Mouse (Mus musculus) midbrain, embryonic 11.5 days (tissue): ENCODE results near the gene Ppp1r11. TPM values are rescaled to one million over a fixed set of nuclear protein-coding genes. Genes with fewer than 3 reads are reported as not detected.

ENCODE experiments used
- ATAC-seq: fragments of 200-750 bp; cut with Nextera tagmentation; 2 replicates; pipeline ENCODE4 v1.8.0; 2017; ENCODE audit warnings: moderate TSS enrichment, moderate library complexity; ENCODE audit not compliant: low FRiP score
- DNase-seq: peaks from one replicate; pipeline ENCODE4 v3.0.0; 2015; ENCODE audit warnings: low spot score; ENCODE audit errors: missing footprints
- H3K27ac ChIP-seq: fragments of 300-500 bp; sonication (generic); 2 replicates; pipeline ENCODE4 v1.5.1; 2014; ENCODE audit warnings: low read depth, low read length
- H3K27me3 ChIP-seq: fragments of 300-500 bp; sonication (generic); 2 replicates; pipeline ENCODE4 v1.6.1; 2014; ENCODE audit warnings: mild to moderate bottlenecking, low read length, moderate library complexity, mixed read lengths; ENCODE audit not compliant: control insufficient read depth, insufficient read depth
- H3K36me3 ChIP-seq: fragments of 300-500 bp; sonication (generic); 2 replicates; pipeline ENCODE4 v1.6.1; 2014; ENCODE audit warnings: mild to moderate bottlenecking, low read length, moderate library complexity, mixed read lengths; ENCODE audit not compliant: control insufficient read depth, insufficient read depth
- H3K4me1 ChIP-seq: fragments of 300-500 bp; sonication (generic); 2 replicates; pipeline ENCODE4 v1.6.1; 2014; ENCODE audit warnings: low read length; ENCODE audit not compliant: control insufficient read depth, insufficient read depth
- H3K4me2 ChIP-seq: fragments of 300-500 bp; sonication (generic); 2 replicates; pipeline ENCODE4 v1.6.1; 2014; ENCODE audit warnings: mild to moderate bottlenecking, moderate library complexity
- H3K4me3 ChIP-seq: fragments of 300-500 bp; sonication (generic); 2 replicates; pipeline ENCODE4 v1.5.1; 2014; ENCODE audit warnings: low read depth, low read length
- H3K9ac ChIP-seq: fragments of 300-500 bp; sonication (generic); 2 replicates; pipeline ENCODE4 v1.6.1; 2014; ENCODE audit warnings: low read length
- H3K9me3 ChIP-seq: fragments of 300-500 bp; sonication (generic); 2 replicates; pipeline ENCODE4 v1.6.1; 2016; ENCODE audit warnings: low read length; ENCODE audit not compliant: control insufficient read depth
- WGBS: fragments of 180-500 bp; shearing (Covaris S2); extraction: QIAGEN DNeasy Blood & Tissue Kit; methylation state at CpG from one replicate; pipeline ENCODE4 v1.1.7; 2014; 5-methylcytosine and 5-hydroxymethylcytosine counted together
- polyA plus RNA-seq: library from polyadenylated mRNA; unstranded; fragments of >200 nt; fragmentation: Nextera tagmentation; extraction: Ambion mirVana; gene quantifications from 2 replicates; pipeline ENCODE4 v1.2.1, GENCODE M21; 2014

Gene Ppp1r11
- polyA plus RNA-seq, 1 experiment from 2014 or later = 157 TPM

DNA sequence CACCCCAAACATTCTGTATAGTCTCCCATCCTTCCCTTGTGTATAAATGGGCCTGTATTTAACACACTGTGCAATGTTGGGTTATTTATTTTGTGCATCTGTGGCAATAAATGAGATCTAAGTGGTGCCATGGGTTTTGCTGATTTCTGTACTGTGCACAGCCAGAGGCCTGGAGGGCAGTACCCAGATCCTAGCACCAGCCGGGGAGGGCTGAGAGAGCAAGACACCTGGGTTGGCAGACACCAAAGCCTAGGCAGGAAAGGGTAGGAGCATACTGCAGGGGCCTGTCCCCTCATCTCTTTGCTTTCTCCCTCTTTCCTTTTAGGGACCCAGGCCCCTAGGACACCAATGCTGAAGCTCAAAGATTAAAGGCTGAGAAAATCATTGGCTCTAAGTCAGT is 3.3 kb downstream of the Ppp1r11 start:
- Histone ChIP-seq H3K9me3 (no peaks in the 10 kb centered on the region), H3K4me2 (no peak overlapping the region), H3K27me3 (peaks cover 28% of the 10 kb centered on the region), H3K36me3 (peaks cover 7% of the 10 kb centered on the region; the same call in 1 of the 2 replicates), H3K9ac (no peak overlapping the region), H3K4me3 (no peak overlapping the region), H3K4me1 (peaks cover 14% of the 10 kb centered on the region), H3K27ac (no peak overlapping the region)
- WGBS = 96% methylated on average over 1 of the region's 1 CpGs
- ATAC-seq (no peak), DNase-seq (peak; percentile 65)

DNA sequence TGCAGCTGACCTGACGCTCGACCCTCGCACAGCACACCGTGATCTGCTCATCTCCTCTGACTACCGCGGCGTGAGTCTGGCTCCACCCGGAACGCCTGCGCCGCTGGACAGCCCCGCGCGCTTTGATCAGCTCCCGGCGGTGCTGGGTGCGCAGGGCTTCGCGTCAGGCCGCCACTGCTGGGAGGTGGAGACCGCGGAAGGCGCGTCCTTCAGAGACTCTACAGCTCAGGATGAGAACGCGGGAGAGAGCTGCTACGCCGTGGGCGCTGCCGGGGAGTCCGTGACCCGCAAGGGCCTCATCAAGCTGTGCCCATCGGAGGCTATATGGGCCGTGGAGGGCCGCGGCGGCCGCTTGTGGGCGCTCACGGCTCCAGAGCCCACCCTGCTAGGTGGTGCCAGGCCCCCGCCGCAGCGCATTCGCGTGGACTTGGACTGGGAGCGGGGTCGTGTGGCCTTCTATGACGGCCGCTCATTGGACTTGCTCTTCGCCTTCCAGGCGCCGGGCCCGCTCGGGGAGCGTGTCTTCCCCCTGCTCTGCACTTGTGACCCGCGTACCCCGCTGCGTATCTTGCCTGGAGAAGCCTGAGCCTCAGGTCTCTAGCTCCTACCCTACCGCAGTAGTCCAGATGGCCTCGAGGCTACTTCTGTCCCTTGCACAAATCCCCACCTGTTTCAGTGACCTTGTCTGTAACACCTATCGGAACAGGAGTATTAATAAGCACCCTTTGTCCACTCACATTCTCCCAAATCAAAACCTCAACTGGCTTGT is 4.3 kb downstream of the Ppp1r11 start:
- peaks cover 22% of the 10 kb centered on the region for H3K4me1 ChIP-seq
- H3K27me3 ChIP-seq = peaks cover 38% of the 10 kb centered on the region
- H3K27ac ChIP-seq = peak overlapping the region; percentile 30; the same call in 1 of the 2 replicates
- DNase-seq = peak; percentile 97
- 2% methylated on average over 62 of the region's 62 CpGs for WGBS
- ATAC-seq = peak; percentile 59
- no peaks in the 10 kb centered on the region for H3K9me3 ChIP-seq
- peak overlapping the region; percentile 91 for H3K4me2 ChIP-seq
- peak overlapping the region; percentile 80 for H3K9ac ChIP-seq
- H3K36me3 ChIP-seq = peaks cover 7% of the 10 kb centered on the region; the same call in 1 of the 2 replicates
- H3K4me3 ChIP-seq = peak overlapping the region; percentile 49

DNA sequence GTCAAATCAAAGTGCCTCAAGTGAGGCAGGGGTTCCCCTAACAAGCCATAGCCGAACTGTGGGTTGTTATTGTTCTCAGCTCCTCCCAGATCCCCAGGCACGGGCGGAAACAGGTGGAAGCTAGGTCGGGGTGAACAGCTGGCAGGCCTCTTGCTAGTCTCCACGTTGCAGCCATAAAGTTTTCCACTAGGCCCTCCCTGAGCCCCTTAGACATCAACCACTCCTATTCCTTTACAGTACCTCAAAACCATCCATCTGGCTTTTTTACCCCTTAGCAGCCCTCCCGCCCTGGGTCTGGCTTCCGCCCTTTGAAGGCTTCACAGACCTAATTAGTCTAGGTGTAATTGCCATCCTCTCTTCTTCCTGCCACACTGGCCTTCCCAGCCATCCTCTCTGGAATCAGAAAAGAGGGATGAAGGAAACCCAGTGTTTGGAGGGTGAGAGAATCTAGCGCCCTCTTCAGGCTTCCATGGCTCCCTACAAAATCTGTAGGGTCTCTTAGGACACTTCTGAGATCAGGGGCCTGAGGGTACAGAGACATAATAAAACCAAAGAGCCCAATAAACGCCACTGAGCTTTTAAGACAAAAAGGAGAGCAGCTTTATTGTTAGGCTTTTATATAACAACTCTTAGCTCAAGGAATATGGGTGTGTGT is 7.3 kb downstream of the Ppp1r11 start:
- H3K27ac ChIP-seq = no peak overlapping the region
- H3K27me3 ChIP-seq = peaks cover 44% of the 10 kb centered on the region
- WGBS = 31% methylated on average over 9 of the region's 9 CpGs
- 0 out of 2 replicates have a peak overlapping the region, but pooled peaks have one; percentile 2 for H3K9ac ChIP-seq
- H3K36me3 ChIP-seq = peaks cover 5% of the 10 kb centered on the region; the same call in 1 of the 2 replicates
- no peak overlapping the region for H3K4me2 ChIP-seq
- ATAC-seq (no peak), DNase-seq (no peak)
- H3K4me3 ChIP-seq = no peak overlapping the region
- no peaks in the 10 kb centered on the region for H3K9me3 ChIP-seq
- peaks cover 15% of the 10 kb centered on the region for H3K4me1 ChIP-seq

- no peak overlapping the region for H3K27ac ChIP-seq
- no peak overlapping the region for H3K9ac ChIP-seq
- DNase-seq = no peak
- H3K36me3 ChIP-seq = no peaks in the 10 kb centered on the region; the same call in 1 of the 2 replicates
- peaks cover 44% of the 10 kb centered on the region for H3K27me3 ChIP-seq
- no peak overlapping the region for H3K4me3 ChIP-seq
- peaks cover 15% of the 10 kb centered on the region for H3K4me1 ChIP-seq
- ATAC-seq = no peak
- no peak overlapping the region for H3K4me2 ChIP-seq
- H3K9me3 ChIP-seq = no peaks in the 10 kb centered on the region
- WGBS = 28% methylated on average over 5 of the region's 5 CpGs
Measured at GRCm38 (mm10) chr17:36943691-36944090, 7.8 kb downstream of the Ppp1r11 start.

GRCm38 (mm10) chr17:36942791-36943471 is 8.6 kb downstream of the Ppp1r11 start, which contains the start of gene Rnf39:
Rnf39 (plus strand) TSS chr17:36942918.
- Histone ChIP-seq H3K4me3 (peak within 1 kb of the TSS; percentile 30), H3K27ac (no peak within 1 kb of the TSS), H3K4me2 (peak within 1 kb of the TSS; percentile 53), H3K9me3 (no peaks in the 10 kb centered on the region), H3K9ac (peak within 1 kb of the TSS; percentile 44), H3K36me3 (no peaks in the 10 kb centered on the region), H3K4me1 (peaks cover 15% of the 10 kb centered on the region), H3K27me3 (peaks cover 44% of the 10 kb centered on the region)
- 3% methylated on average over 51 of the region's 59 CpGs for WGBS
- DNase-seq (peak; percentile 89), ATAC-seq (no peak)

- peak overlapping the region; percentile 30 for H3K4me3 ChIP-seq
- ATAC-seq (no peak), DNase-seq (no peak)
- WGBS = 66% methylated on average over 10 of the region's 10 CpGs
- no peak overlapping the region for H3K9ac ChIP-seq
- H3K9me3 ChIP-seq = no peaks in the 10 kb centered on the region
- H3K27me3 ChIP-seq = peaks cover 44% of the 10 kb centered on the region
- peaks cover 10% of the 10 kb centered on the region for H3K4me1 ChIP-seq
- H3K4me2 ChIP-seq = peak overlapping the region; percentile 53
- no peaks in the 10 kb centered on the region for H3K36me3 ChIP-seq
- H3K27ac ChIP-seq = no peak overlapping the region
Measured at GRCm38 (mm10) chr17:36942391-36942790, 9.2 kb downstream of the Ppp1r11 start.

DNA sequence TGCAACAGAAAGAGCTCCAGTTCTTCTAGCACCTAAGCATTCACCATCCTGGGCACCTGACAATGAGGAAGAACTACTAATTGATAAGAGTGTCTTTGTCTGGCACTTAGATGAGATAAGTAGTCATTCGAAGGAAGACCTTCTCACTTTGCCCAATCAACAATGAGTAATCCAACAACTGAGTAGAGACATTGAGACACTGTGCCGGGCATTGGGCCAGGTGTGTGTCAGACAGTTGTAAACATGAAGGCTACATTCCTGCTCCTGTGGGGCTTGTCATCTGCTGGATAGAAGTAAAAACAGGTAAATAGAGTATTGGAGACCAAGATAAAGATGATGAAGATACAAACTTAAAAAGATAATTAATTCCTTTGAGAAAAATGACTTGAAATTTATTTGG is 13.5 kb downstream of the Ppp1r11 start:
- ATAC-seq = no peak
- WGBS = 92% methylated on average over 2 of the region's 2 CpGs
- no peak overlapping the region for H3K4me2 ChIP-seq

GRCm38 (mm10) chr17:36931806-36932205 is 19.7 kb downstream of the Ppp1r11 start:
- Histone ChIP-seq H3K27ac (no peak overlapping the region), H3K4me2 (no peak overlapping the region), H3K4me3 (no peak overlapping the region), H3K27me3 (no peaks in the 10 kb centered on the region), H3K4me1 (no peaks in the 10 kb centered on the region), H3K9me3 (no peaks in the 10 kb centered on the region), H3K36me3 (no peaks in the 10 kb centered on the region), H3K9ac (no peak overlapping the region)
- WGBS = 70% methylated on average over 2 of the region's 2 CpGs
- ATAC-seq (no peak), DNase-seq (no peak)

More for the DNA sequence above, 13.5 kb downstream of the Ppp1r11 start:
- Histone ChIP-seq H3K4me1 (peaks cover 6% of the 10 kb centered on the region), H3K27me3 (peaks cover 14% of the 10 kb centered on the region), H3K9ac (no peak overlapping the region), H3K36me3 (no peaks in the 10 kb centered on the region), H3K4me3 (no peak overlapping the region), H3K27ac (no peak overlapping the region), H3K9me3 (no peaks in the 10 kb centered on the region)
- DNase-seq = no peak
